Mouse (Mus musculus): ENCODE measurements around the gene Olfr1382. TPM values are rescaled to one million over a fixed set of nuclear protein-coding genes. Genes with fewer than 3 reads are reported as not detected.

Olfr1382 gene
- polyA plus RNA-seq, 1 experiment from 2014 or later, result not detected

Other genes starting within 250 kb of the Olfr1382 start
- gene Olfr1393, start 249.9 kb upstream of the Olfr1382 start, polyA plus RNA-seq (2015; fragmentation: Nextera tagmentation; extraction: Ambion mirVana), result not detected in 2 replicates
- gene Olfr1392, start 243.0 kb upstream of the Olfr1382 start, polyA plus RNA-seq (2015; fragmentation: Nextera tagmentation; extraction: Ambion mirVana), result not detected in 2 replicates
- gene Olfr10, start 223.5 kb upstream of the Olfr1382 start, polyA plus RNA-seq (2015; fragmentation: Nextera tagmentation; extraction: Ambion mirVana), result not detected in 2 replicates
- not detected in 2 replicates for gene Olfr1391, start 205.5 kb upstream of the Olfr1382 start, polyA plus RNA-seq (2015; fragmentation: Nextera tagmentation; extraction: Ambion mirVana)
- gene Olfr1390, start 193.1 kb upstream of the Olfr1382 start, polyA plus RNA-seq (2015; fragmentation: Nextera tagmentation; extraction: Ambion mirVana), result not detected in 2 replicates
- gene Olfr1389, start 105.2 kb upstream of the Olfr1382 start, polyA plus RNA-seq (2015; fragmentation: Nextera tagmentation; extraction: Ambion mirVana), result not detected in 2 replicates
- gene Olfr1388, start 91.6 kb upstream of the Olfr1382 start, polyA plus RNA-seq (2015; fragmentation: Nextera tagmentation; extraction: Ambion mirVana), result 0.03 and 0.08 TPM in 2 replicates
- not detected in 2 replicates for gene Olfr1387, start 72.9 kb upstream of the Olfr1382 start, polyA plus RNA-seq (2015; fragmentation: Nextera tagmentation; extraction: Ambion mirVana)
- not detected in 2 replicates for gene Olfr1386, start 63.2 kb upstream of the Olfr1382 start, polyA plus RNA-seq (2015; fragmentation: Nextera tagmentation; extraction: Ambion mirVana)
- not detected in 2 replicates for gene Olfr1385, start 39.2 kb upstream of the Olfr1382 start, polyA plus RNA-seq (2015; fragmentation: Nextera tagmentation; extraction: Ambion mirVana)
- gene Olfr1384, start 21.5 kb upstream of the Olfr1382 start, polyA plus RNA-seq (2015; fragmentation: Nextera tagmentation; extraction: Ambion mirVana), result not detected in 2 replicates
- not detected in 2 replicates for gene Olfr1383, start 8.6 kb upstream of the Olfr1382 start, polyA plus RNA-seq (2015; fragmentation: Nextera tagmentation; extraction: Ambion mirVana)
- gene Olfr1381, start 15.2 kb downstream of the Olfr1382 start, polyA plus RNA-seq (2015; fragmentation: Nextera tagmentation; extraction: Ambion mirVana), result not detected in 2 replicates
- not detected in 2 replicates for gene Olfr1380, start 28.6 kb downstream of the Olfr1382 start, polyA plus RNA-seq (2015; fragmentation: Nextera tagmentation; extraction: Ambion mirVana)
- gene Flt4, start 81.0 kb downstream of the Olfr1382 start, polyA plus RNA-seq (2015; fragmentation: Nextera tagmentation; extraction: Ambion mirVana), result 2.4 and 2.7 TPM in 2 replicates
- not detected in 2 replicates for gene Scgb3a1, start 135.4 kb downstream of the Olfr1382 start, polyA plus RNA-seq (2015; fragmentation: Nextera tagmentation; extraction: Ambion mirVana)
- gene Cnot6, start 184.5 kb downstream of the Olfr1382 start, polyA plus RNA-seq (2015; fragmentation: Nextera tagmentation; extraction: Ambion mirVana), result 24.4 and 30.4 TPM in 2 replicates

Data from liver, embryonic 13.5 days (tissue).